Mouse (Mus musculus): Measurements from ENCODE around the gene Gnl2. TPM values are rescaled to one million over a fixed set of nuclear protein-coding genes. Genes with fewer than 3 reads are reported as not detected.
A peak's percentile ranks its signal among the peaks of the same experiment; 100 is the strongest.

Gnl2 gene
- polyA plus RNA-seq, 1 experiment from 2014 or later = 98.5 TPM

- no peak overlapping the region for H3K27ac ChIP-seq (ENCODE audit: low read depth, low read length)
- WGBS = 38% methylated on average over 5 of the region's 5 CpGs
- no peak for ATAC-seq (replicated peaks; ENCODE audit: low FRiP score)
- DNase-seq (ENCODE audit: low spot score) = no peak
- H3K9me3 ChIP-seq (ENCODE audit: control insufficient read depth, low read length) = no peaks in the 10 kb centered on the region
- no peak overlapping the region for H3K4me3 ChIP-seq (ENCODE audit: low read depth, low read length)
- no peak overlapping the region for H3K9ac ChIP-seq (ENCODE audit: low read length)
- no peak overlapping the region for H3K4me2 ChIP-seq (ENCODE audit: low read depth, low read length, severe bottlenecking)
- H3K36me3 ChIP-seq (ENCODE audit: control insufficient read depth, insufficient read depth, low read length) = no peaks in the 10 kb centered on the region
- H3K4me1 ChIP-seq (replicated peaks; ENCODE audit: control insufficient read depth, insufficient read depth, low read length) = peaks cover 6% of the 10 kb centered on the region; the same call in 1 of the 2 replicates
- H3K27me3 ChIP-seq (ENCODE audit: control insufficient read depth, insufficient read depth, low read length) = peaks cover 2% of the 10 kb centered on the region; the same call in 1 of the 2 replicates
These were observed 38.2 kb upstream of the Gnl2 start for GRCm38 (mm10) chr4:124978201-124978600.

DNA sequence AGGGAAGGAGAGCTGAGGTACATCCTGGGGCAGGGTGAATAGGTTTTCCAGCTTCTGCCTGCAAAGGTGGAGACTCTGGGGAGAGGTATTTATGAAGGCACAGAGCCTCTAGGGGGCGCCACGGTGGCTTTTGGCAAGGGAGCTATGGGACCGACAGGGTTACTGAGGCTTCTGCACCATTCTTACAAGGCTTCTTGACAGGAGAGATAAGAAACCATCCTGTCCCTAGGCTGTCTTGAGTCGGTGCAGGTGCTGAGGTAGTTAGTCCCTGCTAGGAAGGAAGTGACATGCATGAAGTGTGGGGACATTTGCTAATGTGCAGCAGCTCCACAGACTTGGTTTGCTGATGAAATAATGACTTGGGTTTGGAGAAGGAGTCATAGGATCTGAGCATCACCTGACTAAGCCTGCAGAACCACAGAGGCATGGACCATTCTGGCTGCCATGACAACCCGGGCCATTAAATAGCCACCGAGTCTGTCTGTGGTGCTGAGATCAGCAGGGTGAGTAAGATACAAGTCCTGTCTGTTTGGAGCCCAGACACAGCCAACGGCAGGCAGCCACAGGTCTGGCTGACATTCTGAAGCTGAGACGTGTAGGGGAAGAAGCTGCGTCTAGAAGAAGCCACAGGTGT is 32.4 kb upstream of the Gnl2 start:
- no peak overlapping the region for H3K27ac ChIP-seq (ENCODE audit: low read depth, low read length)
- ATAC-seq (replicated peaks; ENCODE audit: low FRiP score) (no peak), DNase-seq (ENCODE audit: low spot score) (peak; percentile 68)
- H3K4me2 ChIP-seq (ENCODE audit: low read depth, low read length, severe bottlenecking) = no peak overlapping the region
- peaks cover 49% of the 10 kb centered on the region for H3K27me3 ChIP-seq (ENCODE audit: control insufficient read depth, insufficient read depth, low read length)
- H3K9me3 ChIP-seq (ENCODE audit: control insufficient read depth, low read length) = no peaks in the 10 kb centered on the region
- no peak overlapping the region for H3K9ac ChIP-seq (ENCODE audit: low read length)
- no peak overlapping the region for H3K4me3 ChIP-seq (ENCODE audit: low read depth, low read length)
- H3K36me3 ChIP-seq (ENCODE audit: control insufficient read depth, insufficient read depth, low read length) = no peaks in the 10 kb centered on the region
- WGBS = 20% methylated on average over 9 of the region's 9 CpGs
- peaks cover 14% of the 10 kb centered on the region for H3K4me1 ChIP-seq (replicated peaks; ENCODE audit: control insufficient read depth, insufficient read depth, low read length)

DNA sequence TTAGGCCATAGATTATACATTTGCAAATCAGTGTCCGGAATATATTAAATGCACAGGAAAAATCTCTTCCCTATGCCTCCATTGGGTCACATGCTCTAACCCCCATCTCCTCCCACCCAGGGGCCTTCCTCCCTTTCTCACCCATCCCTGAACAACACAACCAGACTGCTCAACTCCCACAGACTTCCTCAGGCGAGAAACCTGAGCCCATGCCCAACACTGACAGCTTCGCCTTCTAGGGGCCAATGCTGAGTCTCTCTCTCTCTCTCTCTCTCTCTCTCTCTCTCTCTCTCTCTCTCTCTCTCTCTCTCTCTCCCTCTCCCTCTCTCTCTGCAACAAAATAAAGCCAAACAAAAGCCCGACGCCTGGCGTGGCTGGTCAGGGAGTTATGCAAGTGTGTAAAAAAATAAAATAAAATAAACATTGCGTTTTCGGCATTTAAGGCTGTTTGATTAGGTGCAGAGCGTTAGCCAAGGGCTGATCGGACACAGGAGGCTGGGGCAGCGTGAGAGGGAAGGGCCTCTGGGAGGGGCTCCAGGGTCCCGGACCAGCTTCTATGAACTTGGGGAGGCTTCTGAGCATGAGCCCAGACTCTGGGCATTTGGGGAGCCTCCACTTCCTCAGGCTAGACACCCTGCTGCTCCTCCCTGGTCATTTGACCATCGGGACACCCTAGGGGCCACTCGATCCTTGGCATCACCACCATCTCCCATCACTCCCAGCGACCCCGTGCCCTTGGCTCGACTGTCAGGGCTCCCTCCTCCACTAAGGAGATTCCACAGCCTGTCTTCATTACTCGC is 31.3 kb upstream of the Gnl2 start:
- Histone ChIP-seq H3K27ac (ENCODE audit: low read depth, low read length) (no peak overlapping the region), H3K9ac (ENCODE audit: low read length) (0 out of 2 replicates have a peak overlapping the region, but pooled peaks have one; percentile 59), H3K4me2 (ENCODE audit: low read depth, low read length, severe bottlenecking) (peak overlapping the region; percentile 52; the same call in 1 of the 2 replicates), H3K4me1 (replicated peaks; ENCODE audit: control insufficient read depth, insufficient read depth, low read length) (peaks cover 18% of the 10 kb centered on the region), H3K4me3 (ENCODE audit: low read depth, low read length) (no peak overlapping the region; the same call in 1 of the 2 replicates), H3K9me3 (ENCODE audit: control insufficient read depth, low read length) (no peaks in the 10 kb centered on the region), H3K27me3 (ENCODE audit: control insufficient read depth, insufficient read depth, low read length) (peaks cover 56% of the 10 kb centered on the region), H3K36me3 (ENCODE audit: control insufficient read depth, insufficient read depth, low read length) (no peaks in the 10 kb centered on the region)
- ATAC-seq (replicated peaks; ENCODE audit: low FRiP score) = no peak
- DNase-seq (ENCODE audit: low spot score) = peak; percentile 58
- 8% methylated on average over 18 of the region's 18 CpGs for WGBS

DNA sequence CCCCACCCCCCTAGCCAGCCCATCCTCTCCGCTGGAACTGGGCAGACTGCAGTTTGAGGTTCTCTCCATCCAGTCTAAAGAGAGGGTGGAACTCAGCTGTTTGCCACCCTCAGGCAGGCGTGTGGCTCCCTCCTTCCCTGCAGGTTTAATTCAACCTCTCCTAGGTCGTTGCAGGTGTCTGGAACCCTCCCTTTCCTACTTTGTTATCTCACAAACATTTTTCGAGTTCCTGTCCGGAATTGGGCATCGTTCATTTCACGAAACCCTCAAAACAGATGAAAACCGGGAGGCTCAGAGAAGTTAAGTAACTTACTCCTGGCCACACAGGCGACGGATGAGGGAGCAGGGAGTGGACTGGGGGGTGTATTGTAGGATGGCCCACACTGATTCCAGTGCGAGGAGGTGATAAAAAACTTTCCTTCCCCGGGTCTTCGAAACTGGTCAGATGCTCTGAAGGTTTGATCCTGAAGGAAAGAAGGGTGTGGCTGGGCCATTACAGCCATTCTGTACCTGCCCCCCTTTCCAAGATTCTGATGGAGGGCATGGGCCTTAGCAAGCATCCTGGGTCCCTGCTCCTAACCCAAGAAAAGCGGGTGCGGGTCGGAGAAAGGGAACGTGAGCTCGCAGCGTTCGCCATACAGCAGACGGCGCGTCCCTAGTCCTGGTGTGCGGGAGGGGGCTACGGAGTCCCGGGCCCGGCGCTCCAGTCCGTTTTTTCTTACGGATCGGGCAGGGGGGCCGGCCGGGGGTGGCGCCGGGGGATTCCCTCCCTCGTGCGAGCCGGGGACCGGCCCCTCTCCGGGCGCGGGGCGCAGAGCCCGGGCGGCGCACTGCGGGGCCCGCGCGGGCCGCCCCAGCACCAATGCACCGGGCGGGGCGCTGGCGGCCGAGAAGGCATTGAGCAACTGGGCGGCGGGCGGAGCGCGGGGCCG is 30.4 kb upstream of the Gnl2 start, which contains the start of gene Rspo1:
Gene Rspo1 (plus strand): TSS at position 760 of the 932 bp plus-strand sequence.
- Histone ChIP-seq H3K4me3 (ENCODE audit: low read depth, low read length) (peak within 1 kb of the TSS; percentile 47), H3K9me3 (ENCODE audit: control insufficient read depth, low read length) (no peaks in the 10 kb centered on the region), H3K27ac (ENCODE audit: low read depth, low read length) (peak within 1 kb of the TSS; percentile 37; the same call in 1 of the 2 replicates), H3K27me3 (ENCODE audit: control insufficient read depth, insufficient read depth, low read length) (peaks cover 56% of the 10 kb centered on the region), H3K36me3 (ENCODE audit: control insufficient read depth, insufficient read depth, low read length) (no peaks in the 10 kb centered on the region), H3K4me2 (ENCODE audit: low read depth, low read length, severe bottlenecking) (peak within 1 kb of the TSS; percentile 52), H3K9ac (ENCODE audit: low read length) (peak within 1 kb of the TSS; percentile 59), H3K4me1 (replicated peaks; ENCODE audit: control insufficient read depth, insufficient read depth, low read length) (peaks cover 25% of the 10 kb centered on the region)
- ATAC-seq (replicated peaks; ENCODE audit: low FRiP score) = peak; percentile 38
- DNase-seq (ENCODE audit: low spot score) = peak; percentile 72
- 1% methylated on average over 62 of the region's 62 CpGs for WGBS

DNA sequence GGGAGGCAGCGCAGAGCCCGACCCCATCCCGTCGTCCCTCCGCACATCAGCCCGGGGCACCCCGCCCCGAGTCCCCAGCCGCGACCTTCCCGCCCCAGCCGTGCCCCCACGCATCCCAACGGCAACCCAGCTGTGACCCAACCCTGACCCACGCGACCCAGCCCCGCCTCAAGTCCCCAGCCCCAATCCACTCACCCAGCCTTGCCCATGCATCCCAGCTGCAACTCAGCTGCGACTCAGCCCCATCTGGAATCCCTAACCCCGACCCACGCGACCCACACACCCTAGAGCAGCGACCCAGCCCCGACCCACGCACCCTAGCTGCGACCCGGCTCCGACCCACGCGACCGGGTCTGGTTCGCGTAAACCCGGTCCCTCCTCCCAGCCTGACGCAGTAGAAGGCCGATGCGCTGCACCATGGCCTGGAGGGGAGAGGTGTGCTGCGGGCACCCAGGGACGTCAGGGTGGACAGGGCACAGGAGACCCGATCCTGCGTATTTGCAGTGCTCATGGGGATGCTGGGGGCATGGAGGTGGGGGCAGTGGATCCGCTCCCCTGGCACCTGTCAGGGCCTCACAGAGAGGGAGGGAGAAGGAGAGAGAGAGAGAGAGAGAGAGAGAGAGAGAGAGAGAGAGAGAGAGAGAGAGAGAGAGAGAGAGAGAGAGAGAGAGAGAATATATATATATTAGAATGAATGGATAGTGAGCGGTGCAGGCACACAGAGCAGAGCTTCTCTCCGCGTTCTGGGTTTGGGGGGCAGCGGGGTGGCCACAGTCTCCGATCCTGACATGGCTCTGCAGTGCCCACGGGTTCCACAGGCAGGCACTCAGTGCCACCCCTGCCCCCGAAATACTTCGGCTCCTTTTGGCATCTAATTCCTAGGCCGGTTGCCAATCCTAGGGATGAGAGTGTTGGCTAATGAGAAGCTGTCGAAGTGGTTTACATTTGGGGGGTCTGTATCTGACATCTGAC is 29.4 kb upstream of the Gnl2 start:
- DNase-seq (ENCODE audit: low spot score) (peak; percentile 63), ATAC-seq (replicated peaks; ENCODE audit: low FRiP score) (no peak; the same call in 1 of the 2 replicates)
- H3K4me3 ChIP-seq (ENCODE audit: low read depth, low read length) = peak overlapping the region; percentile 47
- peak overlapping the region; percentile 37; the same call in 1 of the 2 replicates for H3K27ac ChIP-seq (ENCODE audit: low read depth, low read length)
- WGBS = 4% methylated on average over 48 of the region's 51 CpGs
- no peaks in the 10 kb centered on the region for H3K9me3 ChIP-seq (ENCODE audit: control insufficient read depth, low read length)
- H3K9ac ChIP-seq (ENCODE audit: low read length) = peak overlapping the region; percentile 59
- H3K36me3 ChIP-seq (ENCODE audit: control insufficient read depth, insufficient read depth, low read length) = no peaks in the 10 kb centered on the region
- H3K4me2 ChIP-seq (ENCODE audit: low read depth, low read length, severe bottlenecking) = peak overlapping the region; percentile 52
- peaks cover 25% of the 10 kb centered on the region for H3K4me1 ChIP-seq (replicated peaks; ENCODE audit: control insufficient read depth, insufficient read depth, low read length)
- H3K27me3 ChIP-seq (ENCODE audit: control insufficient read depth, insufficient read depth, low read length) = peaks cover 56% of the 10 kb centered on the region

DNA sequence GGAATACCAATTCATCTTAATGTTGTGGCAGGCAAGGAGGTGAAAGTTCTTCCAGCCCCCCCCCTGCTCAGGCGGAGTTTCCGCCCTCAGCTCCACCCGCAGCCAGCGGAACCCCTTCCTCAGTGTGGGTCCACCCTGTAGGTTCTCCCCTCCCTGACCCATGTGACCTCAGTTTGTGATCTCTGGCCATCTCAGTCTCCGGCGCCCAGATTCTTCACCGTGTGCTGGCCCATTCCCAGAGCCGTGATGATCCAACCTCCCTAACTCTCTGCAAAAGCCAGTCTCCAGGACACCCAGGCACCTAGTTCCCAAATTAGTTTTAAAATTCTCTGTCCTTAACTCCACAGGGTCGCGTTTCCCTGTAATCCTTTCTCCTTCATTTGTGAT is 28.7 kb upstream of the Gnl2 start:
- no peak for ATAC-seq (replicated peaks; ENCODE audit: low FRiP score)
- peak overlapping the region; percentile 29 for H3K4me2 ChIP-seq (ENCODE audit: low read depth, low read length, severe bottlenecking)
- H3K27ac ChIP-seq (ENCODE audit: low read depth, low read length) = no peak overlapping the region
- peak overlapping the region; percentile 47 for H3K4me3 ChIP-seq (ENCODE audit: low read depth, low read length)
- H3K9ac ChIP-seq (ENCODE audit: low read length) = peak overlapping the region; percentile 30; the same call in 1 of the 2 replicates
- whole genome bisulfite sequencing = 9% methylated on average over 10 of the region's 10 CpGs
- DNase-seq (ENCODE audit: low spot score) = no peak
- H3K36me3 ChIP-seq (ENCODE audit: control insufficient read depth, insufficient read depth, low read length) = no peaks in the 10 kb centered on the region
- no peaks in the 10 kb centered on the region for H3K9me3 ChIP-seq (ENCODE audit: control insufficient read depth, low read length)
- H3K27me3 ChIP-seq (ENCODE audit: control insufficient read depth, insufficient read depth, low read length) = peaks cover 56% of the 10 kb centered on the region
- peaks cover 25% of the 10 kb centered on the region for H3K4me1 ChIP-seq (replicated peaks; ENCODE audit: control insufficient read depth, insufficient read depth, low read length)

DNA sequence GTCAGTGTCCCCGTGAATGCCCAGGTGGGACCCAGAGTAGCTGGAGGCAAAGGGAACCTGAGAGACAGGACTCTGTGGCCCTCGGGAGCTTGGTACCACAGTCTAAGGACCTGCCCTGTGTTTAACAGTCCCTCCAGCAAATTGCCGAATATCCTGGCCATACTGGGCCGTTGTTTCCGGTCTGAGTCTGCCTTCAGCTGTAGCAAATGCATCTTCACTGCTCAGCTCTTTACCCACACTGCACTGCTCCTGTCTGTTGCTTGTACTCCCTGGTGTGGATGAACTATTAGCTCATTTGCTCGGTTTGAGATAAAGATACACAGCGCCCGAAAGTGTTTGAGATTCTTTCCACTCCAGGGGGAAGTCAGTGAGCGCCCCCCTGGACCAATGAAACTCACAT is 28.0 kb upstream of the Gnl2 start:
- Histone ChIP-seq H3K27ac (ENCODE audit: low read depth, low read length) (peak overlapping the region; percentile 21; the same call in 1 of the 2 replicates), H3K27me3 (ENCODE audit: control insufficient read depth, insufficient read depth, low read length) (peaks cover 53% of the 10 kb centered on the region), H3K4me2 (ENCODE audit: low read depth, low read length, severe bottlenecking) (peak overlapping the region; percentile 31; the same call in 1 of the 2 replicates), H3K36me3 (ENCODE audit: control insufficient read depth, insufficient read depth, low read length) (no peaks in the 10 kb centered on the region), H3K9ac (ENCODE audit: low read length) (peak overlapping the region; percentile 30), H3K4me1 (replicated peaks; ENCODE audit: control insufficient read depth, insufficient read depth, low read length) (peaks cover 25% of the 10 kb centered on the region), H3K4me3 (ENCODE audit: low read depth, low read length) (peak overlapping the region; percentile 47; the same call in 1 of the 2 replicates), H3K9me3 (ENCODE audit: control insufficient read depth, low read length) (no peaks in the 10 kb centered on the region)
- 16% methylated on average over 9 of the region's 9 CpGs for WGBS
- DNase-seq (ENCODE audit: low spot score) (no peak), ATAC-seq (replicated peaks; ENCODE audit: low FRiP score) (no peak)

All from forebrain, embryonic 11.5 days (tissue).